Mouse (Mus musculus) CH12.LX (cell line): Measurements from ENCODE around the gene Sbds.

Experiments
- ETS1 ChIP-seq: conservative IDR thresholded peaks from 2 replicates; pipeline ENCODE4 v1.6.1; 2012; ENCODE audit warnings: low read depth, mild to moderate bottlenecking, inconsistent platforms, low read length, improper control_type of control experiment, moderate library complexity
- ZKSCAN1 ChIP-seq: IDR thresholded peaks from 2 replicates; pipeline ENCODE4 v1.6.1; 2012; ENCODE audit warnings: low read depth, inconsistent platforms, low read length, improper control_type of control experiment, borderline replicate concordance

DNA sequence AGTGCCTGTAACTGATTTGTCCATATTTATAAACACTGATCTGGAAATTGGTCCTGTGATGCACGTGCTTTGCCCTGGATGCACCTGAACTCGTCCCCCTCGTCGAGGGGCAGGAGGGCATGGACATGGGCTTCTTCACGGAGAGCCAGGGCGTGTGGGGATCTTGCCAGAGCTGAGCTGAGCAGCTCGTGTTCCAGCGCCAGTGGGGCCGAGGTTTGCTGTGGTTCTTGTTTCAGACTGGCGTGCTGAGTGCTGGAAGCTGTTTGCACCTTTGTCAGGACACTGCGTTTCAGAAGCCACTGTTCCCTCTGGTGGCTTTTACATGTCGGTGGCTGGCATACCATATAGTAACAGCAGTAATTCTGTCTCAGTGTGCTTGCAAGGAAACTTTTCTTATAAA lies 13.9 kb downstream of the Sbds start:
- no peak for TF ChIP-seq ZKSCAN1
- no peak for TF ChIP-seq ETS1
